ENCODE assay signal across 12 mouse cellular contexts in the genomic region with DNA sequence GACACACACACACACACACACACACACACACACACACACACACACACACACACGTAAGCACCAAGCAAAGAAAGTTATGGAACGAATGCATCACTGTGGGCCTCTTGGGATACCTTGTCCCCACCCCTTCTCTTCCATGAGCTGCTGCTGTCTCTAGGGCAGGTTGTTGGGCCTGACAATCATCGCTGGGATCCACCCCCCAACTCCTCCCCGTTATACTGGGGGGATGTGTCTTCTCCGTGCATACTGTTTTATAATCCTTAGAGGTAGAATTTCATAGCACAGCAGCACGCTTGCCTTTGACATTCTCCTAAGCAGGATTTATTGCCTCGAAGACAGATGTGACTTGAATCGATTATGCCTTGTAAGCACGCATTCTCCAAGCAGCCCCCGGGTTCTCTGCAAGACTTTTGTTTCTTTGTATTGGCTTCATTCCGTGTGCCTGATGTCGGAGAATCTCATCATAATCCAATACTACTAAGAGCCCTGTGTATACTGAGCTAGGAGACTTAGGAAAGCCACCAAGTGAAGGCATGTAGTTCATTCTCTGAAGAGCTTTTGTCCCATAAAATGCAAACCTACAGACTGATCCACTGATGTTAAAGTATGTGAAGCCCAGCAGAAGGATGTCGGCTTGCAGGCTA.
A peak's percentile ranks its signal among the peaks of the same experiment; 100 is the strongest.
DNase-seq lines count a peak whose midpoint lies in the region; ATAC-seq and TF ChIP-seq lines count a peak whose summit lies in the region.
"Had no signal": no experiment of that assay in that cellular context is flagged by ENCODE, and none has a peak within 500 bp of the region (broad histone marks: within the 10 kb centered on the region; RNA-seq: fewer than 3 reads in every experiment).

No protein-coding gene starts in this region.

- H3K9ac ChIP-seq in kidney, embryonic 15.5 days, result no peak overlapping the region
- H3K9ac ChIP-seq in embryonic facial prominence, embryonic 15.5 days, result no peak overlapping the region
- no peak overlapping the region for H3K9ac ChIP-seq in hindbrain, embryonic 15.5 days
- H3K9ac ChIP-seq in neural tube, embryonic 11.5 days (ENCODE audit: low read length), result no peak overlapping the region

- no peak for TF ChIP-seq POLR2A in lung, adult 2 months (IDR thresholded peaks at IDR 0.05; ENCODE audit: borderline replicate concordance, extremely low read depth, low read depth, low read length)

- 0 out of 2 replicates have a peak, but pooled peaks have one; percentile 62 for ATAC-seq in kidney, embryonic 15.5 days (replicated peaks; ENCODE audit: low FRiP score)
- peak; percentile 80; the same call in 1 of the 2 replicates for ATAC-seq in embryonic facial prominence, embryonic 15.5 days (ENCODE audit: insufficient number of reproducible peaks, low FRiP score, low TSS enrichment, low read depth)
- ATAC-seq in hindbrain, embryonic 15.5 days (ENCODE audit: low FRiP score, low read depth), result peak; percentile 88
- peak; percentile 73 for ATAC-seq in neural tube, embryonic 11.5 days (ENCODE audit: insufficient read depth, low FRiP score, low TSS enrichment)

- DNase-seq in kidney, postnatal 14 days, result no peak
- DNase-seq in neural tube, embryonic 11.5 days (ENCODE audit: low spot score), result peak; percentile 64
- DNase-seq in natural killer cell, adult 2 months (ENCODE audit: low spot score in 2 of 2), result no peak
- no peak for DNase-seq in ovary, postnatal 14 days (ENCODE audit: low spot score)
- no peak for DNase-seq in lung, adult 2 months
- DNase-seq: right cerebral cortex, postnatal 14 days; thymus, postnatal 4 days had no signal

- 37% methylated on average over 13 of the region's 13 CpGs for WGBS in kidney, embryonic 15.5 days
- 16% methylated on average over 13 of the region's 13 CpGs for WGBS in embryonic facial prominence, embryonic 15.5 days
- WGBS in hindbrain, embryonic 15.5 days, result 11% methylated on average over 13 of the region's 13 CpGs
- 29% methylated on average over 13 of the region's 13 CpGs for WGBS in neural tube, embryonic 11.5 days
- WGBS in lung, adult 2 months, result 60% methylated on average over 13 of the region's 13 CpGs

- no peaks in the 10 kb centered on the region for H3K27me3 ChIP-seq in kidney, embryonic 15.5 days
- H3K27me3 ChIP-seq in embryonic facial prominence, embryonic 15.5 days, result no peaks in the 10 kb centered on the region
- no peaks in the 10 kb centered on the region for H3K27me3 ChIP-seq in hindbrain, embryonic 15.5 days
- no peaks in the 10 kb centered on the region for H3K27me3 ChIP-seq in neural tube, embryonic 11.5 days (ENCODE audit: control insufficient read depth, insufficient read depth, low read length)

- H3K27ac ChIP-seq in kidney, embryonic 15.5 days, result no peak overlapping the region
- H3K27ac ChIP-seq in embryonic facial prominence, embryonic 15.5 days (replicated peaks), result no peak overlapping the region
- peak overlapping the region; percentile 76 for H3K27ac ChIP-seq in hindbrain, embryonic 15.5 days (replicated peaks)
- 0 out of 2 replicates have a peak overlapping the region, but pooled peaks have one; percentile 2 for H3K27ac ChIP-seq in neural tube, embryonic 11.5 days (ENCODE audit: low read depth, low read length)
- H3K27ac ChIP-seq: heart, embryonic 10.5 days; layer of hippocampus, adult 2 months had no signal

- peak overlapping the region; percentile 35 for H3K4me2 ChIP-seq in kidney, embryonic 15.5 days
- H3K4me2 ChIP-seq in embryonic facial prominence, embryonic 15.5 days (replicated peaks), result peak overlapping the region; percentile 40
- H3K4me2 ChIP-seq in hindbrain, embryonic 15.5 days, result peak overlapping the region; percentile 46
- 0 out of 2 replicates have a peak overlapping the region, but pooled peaks have one; percentile 14 for H3K4me2 ChIP-seq in neural tube, embryonic 11.5 days (ENCODE audit: low read depth)

- no peak for TF ChIP-seq CTCF in lung, adult 2 months (IDR thresholded peaks at IDR 0.05; ENCODE audit: insufficient read depth, low read length)

- H3K4me1 ChIP-seq in kidney, embryonic 15.5 days, result peaks cover 9% of the 10 kb centered on the region; the same call in 1 of the 2 replicates
- peaks cover 15% of the 10 kb centered on the region for H3K4me1 ChIP-seq in embryonic facial prominence, embryonic 15.5 days
- peaks cover 35% of the 10 kb centered on the region for H3K4me1 ChIP-seq in hindbrain, embryonic 15.5 days (replicated peaks)
- peaks cover 6% of the 10 kb centered on the region; the same call in 1 of the 2 replicates for H3K4me1 ChIP-seq in neural tube, embryonic 11.5 days (ENCODE audit: control insufficient read depth, insufficient read depth, low read length)
- no peaks in the 10 kb centered on the region for H3K4me1 ChIP-seq in lung, adult 2 months (ENCODE audit: control insufficient read depth, insufficient read depth, low read length)
- H3K4me1 ChIP-seq: heart, embryonic 10.5 days had no signal

- H3K4me3 ChIP-seq in kidney, embryonic 15.5 days (replicated peaks), result no peak overlapping the region
- H3K4me3 ChIP-seq in embryonic facial prominence, embryonic 15.5 days (replicated peaks), result peak overlapping the region; percentile 21
- H3K4me3 ChIP-seq in hindbrain, embryonic 15.5 days, result no peak overlapping the region
- no peak overlapping the region for H3K4me3 ChIP-seq in neural tube, embryonic 11.5 days (ENCODE audit: low read depth, low read length)
- no peak overlapping the region for H3K4me3 ChIP-seq in lung, adult 2 months (replicated peaks; ENCODE audit: extremely low read depth, low read depth, low read length)
- H3K4me3 ChIP-seq: heart, embryonic 10.5 days; layer of hippocampus, adult 2 months had no signal

- H3K36me3 ChIP-seq in kidney, embryonic 15.5 days, result no peaks in the 10 kb centered on the region
- no peaks in the 10 kb centered on the region for H3K36me3 ChIP-seq in embryonic facial prominence, embryonic 15.5 days
- no peaks in the 10 kb centered on the region for H3K36me3 ChIP-seq in hindbrain, embryonic 15.5 days
- H3K36me3 ChIP-seq in neural tube, embryonic 11.5 days (ENCODE audit: control insufficient read depth, insufficient read depth, low read length), result no peaks in the 10 kb centered on the region
- H3K36me3 ChIP-seq: heart, embryonic 10.5 days had no signal

- no peaks in the 10 kb centered on the region for H3K9me3 ChIP-seq in kidney, embryonic 15.5 days (replicated peaks)
- H3K9me3 ChIP-seq in embryonic facial prominence, embryonic 15.5 days (replicated peaks), result no peaks in the 10 kb centered on the region
- no peaks in the 10 kb centered on the region for H3K9me3 ChIP-seq in hindbrain, embryonic 15.5 days
- no peaks in the 10 kb centered on the region for H3K9me3 ChIP-seq in neural tube, embryonic 11.5 days (ENCODE audit: control insufficient read depth, low read length)
- H3K9me3 ChIP-seq: heart, embryonic 10.5 days had no signal

Comparison
In these comparisons a context has a peak if more than half of its experiments do, and no peak if none do; other contexts are left out.
1. H3K27ac ChIP-seq: peak in hindbrain, embryonic 15.5 days (single experiment) and neural tube, embryonic 11.5 days (single experiment); none in kidney, embryonic 15.5 days (single experiment) and embryonic facial prominence, embryonic 15.5 days (single experiment).
2. Peak in every context shown above with its lines, with median percentiles within 50 percentile points of each other: ATAC-seq and H3K4me2 ChIP-seq.